Mouse (Mus musculus) spleen, adult 2 months (tissue): ENCODE results near the gene Cox15. TPM values are rescaled to one million over a fixed set of nuclear protein-coding genes. Genes with fewer than 3 reads are reported as not detected.

Source experiments
- DNase-seq, 2 experiments: peaks; one replicate each; pipeline versions ENCODE4 v3.0.0 to v3.0.0-alpha.2; 2012 to 2021; ENCODE audit warnings: low spot score in 2 of 2, low read depth in 1 of 2
- H3K27ac ChIP-seq: fragments of 200-500 bp; 2 replicates; pipeline ENCODE4 v1.5.1; 2012; ENCODE audit warnings: low read length, inconsistent platforms; ENCODE audit not compliant: insufficient read depth
- H3K27me3 ChIP-seq: fragments of 200-500 bp; 2 replicates; pipeline ENCODE4 v1.6.1; 2012; ENCODE audit warnings: mild to moderate bottlenecking, moderate library complexity, low read length, inconsistent platforms; ENCODE audit not compliant: control insufficient read depth, insufficient read depth
- H3K36me3 ChIP-seq: fragments of 200-500 bp; 2 replicates; pipeline ENCODE4 v1.6.1; 2012; ENCODE audit warnings: mild to moderate bottlenecking, low read length, inconsistent platforms; ENCODE audit not compliant: control insufficient read depth, insufficient read depth
- H3K4me1 ChIP-seq: fragments of 200-500 bp; 2 replicates; pipeline ENCODE4 v1.6.1; 2011; ENCODE audit warnings: inconsistent platforms; ENCODE audit not compliant: control insufficient read depth, insufficient read depth, insufficient read length
- H3K4me3 ChIP-seq: fragments of 200-500 bp; 2 replicates; pipeline ENCODE4 v1.5.1; 2011; ENCODE audit warnings: mild to moderate bottlenecking, inconsistent platforms; ENCODE audit not compliant: insufficient read depth, insufficient read length; ENCODE audit errors: extremely low read depth
- CTCF ChIP-seq: fragments of 200-500 bp; IDR thresholded peaks from 2 replicates; pipeline ENCODE4 v1.5.1; 2011; ENCODE audit warnings: mild to moderate bottlenecking, inconsistent platforms; ENCODE audit not compliant: insufficient read depth, insufficient read length, insufficient replicate concordance; ENCODE audit errors: extremely low read depth
- POLR2A ChIP-seq: fragments of 200-500 bp; IDR thresholded peaks from 2 replicates; pipeline ENCODE4 v1.6.1; 2011; ENCODE audit warnings: low read depth, low read length, inconsistent platforms
- WGBS: fragments of 180-500 bp; shearing (Covaris S2); methylation state at CpG from one replicate; pipeline ENCODE4 v1.1.7; 2018; 5-methylcytosine and 5-hydroxymethylcytosine counted together
- polyA plus RNA-seq: library from polyadenylated mRNA; depleted of rRNA; stranded (reverse); fragments of >200 nt; gene quantifications from 2 replicates; pipeline ENCODE4 v1.2.3, GENCODE M21; 2012

Cox15 gene
- polyA plus RNA-seq, 1 experiment: 7.4 TPM

DNA sequence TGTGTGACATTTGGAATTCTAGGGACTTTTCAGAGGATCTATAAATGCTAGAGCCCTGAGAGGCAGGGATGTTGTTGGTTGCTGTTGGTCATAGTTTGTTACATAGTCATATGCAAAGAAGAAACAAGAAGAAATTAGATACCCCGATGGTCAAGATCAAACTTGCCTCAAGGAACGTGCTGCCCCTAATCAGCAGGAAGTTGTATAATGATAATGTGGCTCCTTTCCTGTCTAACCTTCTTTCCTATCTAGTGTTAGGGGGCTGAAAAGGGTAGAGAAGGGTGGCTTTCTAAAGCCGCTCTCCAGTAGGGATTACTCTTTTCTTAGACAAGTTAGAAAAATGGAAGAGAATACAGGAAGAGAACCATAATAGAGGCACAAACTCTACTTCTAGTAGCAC is 7.1 kb downstream of the Cox15 start:
- no peak overlapping the region for H3K4me3 ChIP-seq
- H3K27me3 ChIP-seq: no peaks in the 10 kb centered on the region
- TF ChIP-seq POLR2A (no peak), CTCF (no peak)
- peaks cover 43% of the 10 kb centered on the region for H3K36me3 ChIP-seq
- H3K27ac ChIP-seq: no peak overlapping the region
- 88% methylated on average over 3 of the region's 3 CpGs for WGBS
- no peaks in the 10 kb centered on the region for H3K4me1 ChIP-seq
- no peak for DNase-seq

GRCm38 (mm10) chr19:43743401-43743800 is 9.4 kb downstream of the Cox15 start:
- Histone ChIP-seq H3K27me3 (no peaks in the 10 kb centered on the region), H3K4me1 (no peaks in the 10 kb centered on the region), H3K36me3 (peaks cover 58% of the 10 kb centered on the region), H3K27ac (no peak overlapping the region), H3K4me3 (no peak overlapping the region)
- 94% methylated on average over 7 of the region's 7 CpGs for WGBS
- TF ChIP-seq CTCF (no peak), POLR2A (no peak)
- DNase-seq: no peak

DNA sequence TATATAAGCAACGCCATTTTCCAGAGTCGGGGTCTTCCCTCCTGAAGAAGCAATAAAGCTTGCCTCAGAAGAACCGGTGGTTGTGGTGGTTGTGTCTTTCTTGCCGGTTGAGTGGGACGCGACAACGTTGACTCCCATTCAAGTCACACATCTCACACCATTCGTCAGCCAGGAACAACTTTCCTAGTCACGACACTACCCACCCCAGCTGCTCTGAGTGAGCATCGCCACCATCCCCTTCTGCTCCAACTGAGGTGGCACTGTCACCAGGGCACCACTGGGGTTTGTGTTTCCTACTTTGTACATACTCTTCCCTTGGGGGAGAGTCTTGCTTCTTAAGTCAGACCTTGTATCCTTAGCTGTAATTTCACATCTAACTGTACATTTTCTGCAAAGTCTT is 14.4 kb downstream of the Cox15 start:
- no peak for TF ChIP-seq POLR2A
- Histone ChIP-seq H3K4me3 (no peak overlapping the region), H3K36me3 (peaks cover 61% of the 10 kb centered on the region), H3K27ac (no peak overlapping the region), H3K4me1 (no peaks in the 10 kb centered on the region), H3K27me3 (no peaks in the 10 kb centered on the region)
- 94% methylated on average over 10 of the region's 10 CpGs for WGBS
- no peak for DNase-seq

GRCm38 (mm10) chr19:43731157-43731556 is 21.6 kb downstream of the Cox15 start:
- no peaks in the 10 kb centered on the region for H3K27me3 ChIP-seq
- H3K36me3 ChIP-seq: peaks cover 23% of the 10 kb centered on the region
- TF ChIP-seq CTCF: no peak
- TF ChIP-seq POLR2A: no peak
- H3K4me3 ChIP-seq: no peak overlapping the region
- 93% methylated on average over 7 of the region's 7 CpGs for WGBS
- DNase-seq: no peak
- H3K4me1 ChIP-seq: peaks cover 4% of the 10 kb centered on the region; the same call in 1 of the 2 replicates
- no peak overlapping the region for H3K27ac ChIP-seq

DNA sequence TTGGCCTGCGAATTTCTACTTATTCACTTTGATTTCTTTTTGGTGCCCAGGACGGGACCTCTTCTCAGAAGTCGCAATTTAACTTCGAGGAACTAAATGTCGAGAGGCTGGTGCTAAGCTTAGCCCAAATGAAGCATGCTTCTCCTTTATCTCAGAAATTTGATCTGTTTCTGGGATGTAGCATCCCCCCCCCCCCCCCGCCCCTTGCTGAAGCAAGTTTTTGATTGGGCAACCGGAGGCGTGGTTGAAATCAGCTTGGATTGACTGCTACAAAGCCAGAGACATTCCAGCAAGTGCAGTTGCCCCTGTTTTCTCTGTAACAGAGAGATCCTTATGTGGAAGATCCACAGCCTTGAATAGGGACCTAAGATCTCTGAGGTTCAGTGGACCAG is 22.8 kb downstream of the Cox15 start:
- Histone ChIP-seq H3K4me3 (no peak overlapping the region), H3K4me1 (peaks cover 4% of the 10 kb centered on the region; the same call in 1 of the 2 replicates), H3K27ac (no peak overlapping the region), H3K36me3 (peaks cover 21% of the 10 kb centered on the region), H3K27me3 (no peaks in the 10 kb centered on the region)
- no peak for DNase-seq
- TF ChIP-seq CTCF (no peak), POLR2A (no peak)
- WGBS: 87% methylated on average over 8 of the region's 8 CpGs

DNA sequence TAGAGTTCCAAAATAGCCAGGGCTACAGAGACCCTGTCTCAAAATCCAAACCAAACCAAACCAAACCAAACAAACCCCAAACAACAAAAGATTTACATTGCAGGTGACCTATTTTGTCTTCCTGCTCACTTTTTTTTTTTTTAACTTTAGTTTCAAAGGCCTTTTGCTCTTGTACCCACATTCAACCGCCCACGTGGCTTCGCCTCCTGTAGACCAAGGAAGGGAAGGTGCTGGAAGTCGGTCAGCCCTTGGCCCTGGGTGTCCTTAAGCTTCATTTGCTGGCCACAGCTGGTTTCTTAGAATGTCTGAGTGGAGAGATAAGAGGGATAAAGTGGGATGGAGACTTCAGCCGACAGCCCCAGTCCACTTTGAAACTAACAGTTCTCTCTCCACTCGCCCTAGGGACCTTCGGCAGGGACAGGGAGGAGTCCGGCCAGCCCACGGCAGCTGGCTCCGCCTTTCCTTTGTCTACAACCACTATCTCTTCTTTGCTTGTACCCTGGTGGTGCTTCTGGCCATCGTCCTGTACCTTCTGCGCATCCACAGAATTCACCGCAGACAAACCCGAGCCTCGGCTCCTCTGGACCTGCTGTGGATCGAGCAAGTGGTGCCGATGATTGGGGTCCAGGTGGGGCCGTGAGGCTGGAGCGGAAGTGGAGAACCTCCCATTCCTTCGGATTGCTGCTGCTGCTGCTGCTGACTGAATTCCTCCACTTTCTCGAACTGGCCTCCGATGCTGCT is 23.3 kb downstream of the Cox15 start:
- no peak for DNase-seq
- Histone ChIP-seq H3K36me3 (peaks cover 18% of the 10 kb centered on the region), H3K27ac (no peak overlapping the region), H3K4me1 (peaks cover 4% of the 10 kb centered on the region; the same call in 1 of the 2 replicates), H3K4me3 (no peak overlapping the region), H3K27me3 (no peaks in the 10 kb centered on the region)
- WGBS: 86% methylated on average over 22 of the region's 22 CpGs
- no peak for TF ChIP-seq POLR2A
- TF ChIP-seq CTCF: no peak

- Histone ChIP-seq H3K27me3 (no peaks in the 10 kb centered on the region), H3K4me1 (peaks cover 4% of the 10 kb centered on the region; the same call in 1 of the 2 replicates), H3K4me3 (no peak overlapping the region), H3K27ac (peak overlapping the region; percentile 4; the same call in 1 of the 2 replicates), H3K36me3 (peaks cover 24% of the 10 kb centered on the region)
- TF ChIP-seq POLR2A: no peak
- DNase-seq: peak; percentile 36 to 56
- WGBS: 60% methylated on average over 15 of the region's 15 CpGs
These were observed 26.2 kb downstream of the Cox15 start for GRCm38 (mm10) chr19:43726510-43727146.
